Mouse (Mus musculus) hindbrain, postnatal 0 days (tissue): ENCODE results near the gene Heg1. TPM values are rescaled to one million over a fixed set of nuclear protein-coding genes. Genes with fewer than 3 reads are reported as not detected.

Source experiments
- ATAC-seq: fragments of 200-750 bp; cut with Nextera tagmentation; 2 replicates; pipeline ENCODE4 v1.8.0; 2017; ENCODE audit warnings: mild to moderate bottlenecking, moderate TSS enrichment, moderate library complexity
- DNase-seq: peaks from one replicate; pipeline ENCODE4 v3.0.0-alpha.2; 2015; ENCODE audit warnings: low spot score
- H3K27ac ChIP-seq: fragments of 300-500 bp; sonication (generic); 2 replicates; pipeline ENCODE4 v1.5.1; 2014; ENCODE audit warnings: mild to moderate bottlenecking
- H3K27me3 ChIP-seq: fragments of 300-500 bp; sonication (generic); 2 replicates; pipeline ENCODE4 v1.6.1; 2014; ENCODE audit warnings: low read length, mixed read lengths; ENCODE audit not compliant: insufficient read depth
- H3K36me3 ChIP-seq: fragments of 300-500 bp; sonication (generic); 2 replicates; pipeline ENCODE4 v1.6.1; 2014; ENCODE audit warnings: low read length, mixed read lengths; ENCODE audit not compliant: insufficient read depth
- H3K4me1 ChIP-seq: fragments of 300-500 bp; sonication (generic); 2 replicates; pipeline ENCODE4 v1.6.1; 2014; ENCODE audit warnings: antibody characterized with exemption, low read length, mixed read lengths; ENCODE audit not compliant: insufficient read depth
- H3K4me2 ChIP-seq: fragments of 300-500 bp; sonication (generic); 2 replicates; pipeline ENCODE4 v1.6.1; 2014; ENCODE audit warnings: low read depth, mild to moderate bottlenecking, low read length, moderate library complexity, mixed read lengths
- H3K4me3 ChIP-seq: fragments of 300-500 bp; sonication (generic); 2 replicates; pipeline ENCODE4 v1.5.1; 2014; ENCODE audit warnings: low read length
- H3K9ac ChIP-seq: fragments of 300-500 bp; sonication (generic); replicated peaks from 2 replicates; pipeline ENCODE4 v1.6.1; 2014; ENCODE audit warnings: mild to moderate bottlenecking, low read length, moderate library complexity, mixed read lengths
- H3K9me3 ChIP-seq: fragments of 300-500 bp; sonication (generic); 2 replicates; pipeline ENCODE4 v1.6.1; 2016; ENCODE audit warnings: low read length, mixed read lengths
- CTCF ChIP-seq: IDR thresholded peaks from 2 replicates; pipeline ENCODE4 v1.5.1; 2016; ENCODE audit warnings: antibody characterized with exemption, control low read depth, low read depth
- WGBS: fragments of 180-500 bp; shearing (Covaris S2); extraction: QIAGEN DNeasy Blood & Tissue Kit; methylation state at CpG from one replicate; pipeline ENCODE4 v1.1.7; 2014; 5-methylcytosine and 5-hydroxymethylcytosine counted together
- polyA plus RNA-seq: library from polyadenylated mRNA; unstranded; fragments of >200 nt; fragmentation: Nextera tagmentation; extraction: Ambion mirVana; gene quantifications from 2 replicates; pipeline ENCODE4 v1.2.1, GENCODE M21; 2015
- total RNA-seq: library from RNA; depleted of rRNA; stranded (reverse); fragments of >200 nt; gene quantifications from 2 replicates; pipeline ENCODE4 v1.2.3, GENCODE M21; 2014

Gene Heg1
- total and polyA plus RNA-seq, 2 experiments from 2014 or later, result 8.1 to 30.4 TPM

DNA sequence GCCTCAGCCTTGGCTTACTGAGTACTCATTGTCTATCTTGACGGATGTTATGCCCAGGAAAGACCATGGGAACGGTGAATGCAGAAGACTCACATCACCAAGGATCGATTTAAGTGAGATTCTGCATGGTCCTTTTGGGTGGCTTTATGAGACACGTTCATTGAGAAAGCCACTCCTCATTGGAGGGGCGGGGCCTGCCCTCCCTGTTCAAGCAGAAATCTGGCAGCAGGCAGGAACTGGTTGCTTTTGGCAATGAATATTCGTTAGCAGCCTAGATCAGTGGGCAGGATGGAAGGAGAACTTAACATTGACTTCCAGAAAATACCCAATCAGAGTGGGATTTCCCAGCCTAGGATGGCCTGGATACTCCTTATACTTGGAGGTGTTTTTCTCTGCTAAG is 56.2 kb downstream of the Heg1 start:
- H3K4me3 ChIP-seq, result no peak overlapping the region
- DNase-seq (peak; percentile 30), ATAC-seq (no peak)
- H3K4me2 ChIP-seq, result no peak overlapping the region
- no peaks in the 10 kb centered on the region for H3K36me3 ChIP-seq
- H3K9ac ChIP-seq, result no peak overlapping the region
- WGBS, result 36% methylated on average over 6 of the region's 6 CpGs
- no peak for TF ChIP-seq CTCF
- H3K9me3 ChIP-seq, result no peaks in the 10 kb centered on the region
- no peak overlapping the region for H3K27ac ChIP-seq
- peaks cover 13% of the 10 kb centered on the region; the same call in 1 of the 2 replicates for H3K4me1 ChIP-seq
- H3K27me3 ChIP-seq, result no peaks in the 10 kb centered on the region

DNA sequence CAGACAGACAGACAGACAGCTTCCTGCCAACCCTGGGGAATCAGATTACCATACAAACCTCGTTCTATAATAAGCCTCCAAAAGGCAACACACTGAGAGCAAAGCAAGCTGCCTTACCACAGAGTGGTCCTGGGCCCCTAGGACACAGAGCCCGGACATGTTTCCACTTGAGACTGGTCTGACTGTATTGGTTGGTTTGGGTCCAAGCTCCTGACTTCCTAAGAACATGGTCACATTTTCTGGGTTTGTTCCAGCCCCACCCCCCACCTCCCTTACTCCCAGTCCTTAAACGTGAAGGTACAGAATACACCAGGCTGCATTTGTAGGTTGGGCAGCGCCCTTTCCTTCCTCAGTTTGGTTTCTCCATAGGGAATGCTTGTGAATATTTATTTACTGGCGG is 57.6 kb downstream of the Heg1 start:
- H3K9me3 ChIP-seq, result no peaks in the 10 kb centered on the region
- H3K4me1 ChIP-seq, result peaks cover 8% of the 10 kb centered on the region; the same call in 1 of the 2 replicates
- H3K9ac ChIP-seq, result no peak overlapping the region
- H3K4me3 ChIP-seq, result no peak overlapping the region
- H3K36me3 ChIP-seq, result no peaks in the 10 kb centered on the region
- no peak for ATAC-seq
- H3K27ac ChIP-seq, result no peak overlapping the region
- no peak for DNase-seq
- no peak for TF ChIP-seq CTCF
- WGBS, result 50% methylated on average over 5 of the region's 5 CpGs
- H3K4me2 ChIP-seq, result no peak overlapping the region
- H3K27me3 ChIP-seq, result no peaks in the 10 kb centered on the region

DNA sequence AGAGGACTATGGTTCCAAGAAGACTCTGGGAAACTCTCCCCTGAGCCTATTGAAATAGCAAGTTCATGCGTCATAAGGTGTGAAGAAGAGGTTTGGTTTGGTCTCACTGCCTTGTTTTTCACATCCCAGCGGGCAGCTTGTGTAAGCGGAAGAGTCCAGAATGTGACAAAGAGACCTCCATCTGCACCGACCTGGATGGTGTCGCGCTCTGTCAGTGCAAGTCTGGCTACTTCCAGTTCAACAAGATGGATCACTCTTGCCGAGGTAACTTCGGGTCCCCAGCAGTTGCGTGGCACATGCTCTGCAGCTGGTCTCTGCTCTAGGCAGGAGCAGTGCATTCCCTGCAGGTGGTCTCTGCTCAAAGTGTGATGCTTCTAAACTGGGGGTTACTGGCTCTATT is 58.1 kb downstream of the Heg1 start:
- Histone ChIP-seq H3K36me3 (no peaks in the 10 kb centered on the region), H3K27ac (no peak overlapping the region), H3K4me2 (no peak overlapping the region), H3K9me3 (no peaks in the 10 kb centered on the region), H3K9ac (no peak overlapping the region), H3K4me1 (peaks cover 8% of the 10 kb centered on the region; the same call in 1 of the 2 replicates), H3K27me3 (no peaks in the 10 kb centered on the region), H3K4me3 (no peak overlapping the region)
- TF ChIP-seq CTCF, result no peak
- 57% methylated on average over 9 of the region's 9 CpGs for WGBS
- no peak for DNase-seq
- ATAC-seq, result no peak

DNA sequence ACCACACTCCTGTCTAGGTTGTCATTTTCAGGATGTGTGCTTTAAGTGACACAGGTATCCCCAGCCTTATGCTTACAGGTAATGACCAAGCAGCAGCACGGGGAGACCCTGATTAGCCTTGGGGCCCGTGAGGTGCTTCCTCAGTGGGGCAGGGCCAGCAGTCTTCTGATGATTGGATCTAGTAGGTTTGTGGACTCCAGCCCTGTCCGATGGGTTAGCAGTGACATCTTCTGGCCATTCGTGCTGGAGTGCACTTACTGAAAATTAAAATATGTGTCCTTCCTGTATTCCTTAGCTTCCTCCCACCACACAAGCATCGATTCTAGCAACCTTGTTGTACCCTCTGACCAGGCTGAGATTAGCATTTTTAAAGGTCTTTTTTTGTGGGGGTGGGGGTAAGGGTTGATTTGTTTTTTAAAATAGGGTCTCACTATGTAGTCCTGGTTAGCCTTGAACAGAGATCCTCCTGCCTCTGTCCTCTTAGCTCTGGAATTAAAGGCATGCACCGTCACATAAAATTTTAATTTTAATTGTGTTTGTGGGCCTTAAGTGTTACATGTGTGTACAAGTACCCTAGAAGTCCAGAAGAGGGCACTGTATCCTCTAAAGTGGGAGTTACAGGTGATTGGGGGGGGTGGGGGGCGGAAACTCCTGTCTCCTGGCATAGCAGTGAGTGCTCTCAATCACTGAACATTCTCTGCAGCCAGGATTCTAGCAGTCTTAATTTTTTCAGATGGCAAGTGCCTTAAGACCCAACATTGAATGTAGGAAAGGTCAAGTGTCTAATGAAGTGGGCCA is 60.7 kb downstream of the Heg1 start:
- DNase-seq, result peak; percentile 81
- ATAC-seq, result peak; percentile 67
- no peak overlapping the region for H3K27ac ChIP-seq
- TF ChIP-seq CTCF, result peak; percentile 79
- no peaks in the 10 kb centered on the region for H3K27me3 ChIP-seq
- H3K9ac ChIP-seq, result no peak overlapping the region
- no peak overlapping the region for H3K4me3 ChIP-seq
- WGBS, result 61% methylated on average over 7 of the region's 7 CpGs
- no peaks in the 10 kb centered on the region; the same call in 1 of the 2 replicates for H3K36me3 ChIP-seq
- H3K4me1 ChIP-seq, result peaks cover 8% of the 10 kb centered on the region; the same call in 1 of the 2 replicates
- no peaks in the 10 kb centered on the region for H3K9me3 ChIP-seq
- no peak overlapping the region for H3K4me2 ChIP-seq

DNA sequence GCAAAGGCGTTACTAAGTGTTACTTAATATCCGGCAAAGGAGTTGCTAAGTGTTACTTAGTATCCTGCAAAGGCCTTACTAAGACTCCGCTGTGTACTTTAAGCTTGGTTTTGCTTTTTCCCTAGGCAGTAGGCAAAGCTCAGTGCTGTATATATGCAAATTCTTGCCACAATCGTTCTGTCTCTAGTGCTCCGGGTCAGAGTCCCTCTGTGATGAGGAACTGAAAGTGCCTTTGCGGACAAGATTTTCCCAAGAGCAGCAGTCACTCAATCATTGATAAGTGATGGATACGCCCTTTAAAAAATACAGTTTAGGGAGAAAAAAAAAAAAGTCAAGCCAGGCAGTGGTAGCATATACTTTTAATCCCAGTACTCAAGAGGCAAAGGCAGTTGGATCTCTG is 61.3 kb downstream of the Heg1 start:
- no peak for ATAC-seq

DNA sequence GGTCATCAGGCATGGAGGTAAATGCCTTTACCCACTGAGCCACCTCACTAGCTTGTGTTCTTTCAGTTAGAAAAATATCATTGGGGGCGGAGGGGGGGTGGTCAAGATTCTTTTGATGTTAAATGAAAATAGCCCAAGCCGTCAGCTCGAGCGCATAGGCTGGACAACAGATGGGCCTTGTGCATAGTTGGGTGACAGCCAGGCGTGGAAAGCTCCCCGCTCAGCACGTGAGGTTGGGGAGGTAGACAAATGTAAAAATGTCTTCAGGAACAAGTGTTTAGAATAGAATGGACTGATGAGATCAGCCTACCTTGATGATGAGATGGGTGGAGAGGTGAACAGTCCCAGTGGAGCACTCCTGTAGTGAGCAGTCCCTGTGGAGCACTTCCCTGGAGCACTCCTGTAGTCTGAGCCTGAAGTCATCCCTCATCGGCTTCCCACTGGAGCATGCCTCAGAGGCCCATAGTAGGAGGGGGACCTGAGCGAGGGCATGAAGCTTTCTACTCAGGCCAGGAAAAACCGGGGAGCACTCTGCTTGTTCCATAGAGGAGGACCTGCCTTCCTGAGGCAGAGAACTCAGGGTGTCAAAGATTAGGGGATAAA is 62.0 kb downstream of the Heg1 start:
- 0 out of 2 replicates have a peak, but pooled peaks have one; percentile 15 for ATAC-seq
- Histone ChIP-seq H3K27me3 (no peaks in the 10 kb centered on the region), H3K36me3 (no peaks in the 10 kb centered on the region; the same call in 1 of the 2 replicates), H3K9me3 (no peaks in the 10 kb centered on the region), H3K4me3 (no peak overlapping the region), H3K4me2 (no peak overlapping the region), H3K9ac (no peak overlapping the region), H3K27ac (no peak overlapping the region), H3K4me1 (0 out of 2 replicates have a peak, but pooled peaks cover 8% of the 10 kb centered on the region)
- WGBS, result 52% methylated on average over 10 of the region's 10 CpGs
- peak; percentile 55 for DNase-seq
- TF ChIP-seq CTCF, result no peak

More for the DNA sequence above, 61.3 kb downstream of the Heg1 start:
- Histone ChIP-seq H3K9ac (no peak overlapping the region), H3K27me3 (no peaks in the 10 kb centered on the region), H3K36me3 (no peaks in the 10 kb centered on the region; the same call in 1 of the 2 replicates), H3K27ac (no peak overlapping the region), H3K4me1 (peaks cover 8% of the 10 kb centered on the region; the same call in 1 of the 2 replicates), H3K9me3 (no peaks in the 10 kb centered on the region), H3K4me2 (no peak overlapping the region), H3K4me3 (no peak overlapping the region)
- TF ChIP-seq CTCF, result no peak
- DNase-seq, result no peak
- 79% methylated on average over 7 of the region's 7 CpGs for WGBS
